Mouse (Mus musculus) left cerebral cortex, postnatal 36 days (tissue): ENCODE data around the gene Pde5a. TPM values are rescaled to one million over a fixed set of nuclear protein-coding genes. Genes with fewer than 3 reads are reported as not detected.

ENCODE experiments used
- DNase-seq, 2 experiments: peaks; one replicate each; pipeline ENCODE4 v3.0.0; 2021 to 2022; ENCODE audit warnings: low spot score in 2 of 2, mixed read lengths in 1 of 2
- intact Hi-C: fragments of 180-260 bp; cut with DNase I; formaldehyde crosslinking; loops from one replicate; pipeline ENCODE4 v1.15.1; 2025
- total RNA-seq, 2 experiments: library from RNA; stranded (reverse); gene quantifications; 2 replicates each; pipeline ENCODE4 v1.2.3; 2021

Gene Pde5a
- 10 to 100 TPM in 1 of 2 experiments, 1 to 10 TPM in 1; 10.0 to 17.3 TPM for total RNA-seq

GRCm38 (mm10) chr3:122728852-122729600, at the start of gene Pde5a:
TSS of gene Pde5a (plus strand) at chr3:122728947.
- intact Hi-C loops: no loop called here
- DNase-seq: peak; percentile 34 to 40

- DNase-seq: no peak
- intact Hi-C loops: no loop called here
Observed at GRCm38 (mm10) chr3:122680851-122681250, 47.9 kb upstream of the Pde5a start.

GRCm38 (mm10) chr3:122682352-122682751, 46.4 kb upstream of the Pde5a start:
- DNase-seq: no peak

GRCm38 (mm10) chr3:122684832-122685231, 43.9 kb upstream of the Pde5a start:
- DNase-seq: no peak
- intact Hi-C loops: no loop called here

More at GRCm38 (mm10) chr3:122682352-122682751, 46.4 kb upstream of the Pde5a start:
- intact Hi-C loops: no loop called here

GRCm38 (mm10) chr3:122693039-122693438, 35.7 kb upstream of the Pde5a start:
- no peak for DNase-seq
- intact Hi-C loops: no loop called here

- DNase-seq: no peak
- intact Hi-C loops: no loop called here
Observed at GRCm38 (mm10) chr3:122695870-122696269, 32.9 kb upstream of the Pde5a start.

- DNase-seq: no peak
- intact Hi-C loops: no loop called here
Observed at GRCm38 (mm10) chr3:122696672-122697071, 32.1 kb upstream of the Pde5a start.

GRCm38 (mm10) chr3:122704209-122704608, 24.5 kb upstream of the Pde5a start:
- intact Hi-C loops: no loop called here
- no peak for DNase-seq

GRCm38 (mm10) chr3:122705246-122705645, 23.5 kb upstream of the Pde5a start:
- intact Hi-C loops: no loop called here
- no peak for DNase-seq

- DNase-seq: no peak
- intact Hi-C loops: no loop called here
Observed at GRCm38 (mm10) chr3:122708485-122708884, 20.3 kb upstream of the Pde5a start.

- intact Hi-C loops: no loop called here
- no peak for DNase-seq
Observed at GRCm38 (mm10) chr3:122710141-122710540, 18.6 kb upstream of the Pde5a start.

GRCm38 (mm10) chr3:122718631-122719030, 10.1 kb upstream of the Pde5a start:
- DNase-seq: no peak
- intact Hi-C loops: no loop called here

- intact Hi-C loops: no loop called here
Observed at GRCm38 (mm10) chr3:122721522-122721921, 7.2 kb upstream of the Pde5a start.

GRCm38 (mm10) chr3:122729601-122729959, 833 bp downstream of the Pde5a start:
- peak; percentile 20 for DNase-seq
- intact Hi-C loops: no loop called here

More at GRCm38 (mm10) chr3:122721522-122721921, 7.2 kb upstream of the Pde5a start:
- DNase-seq: no peak

- intact Hi-C loops: no loop called here
- peak; percentile 49 to 50 for DNase-seq
Observed at GRCm38 (mm10) chr3:122729960-122730740, 1.4 kb downstream of the Pde5a start.

GRCm38 (mm10) chr3:122730741-122731235, 2.0 kb downstream of the Pde5a start:
- DNase-seq: no peak
- intact Hi-C loops: no loop called here

GRCm38 (mm10) chr3:122733806-122734205, 5.1 kb downstream of the Pde5a start:
- no peak for DNase-seq
- intact Hi-C loops: no loop called here

GRCm38 (mm10) chr3:122734329-122734728, 5.6 kb downstream of the Pde5a start:
- intact Hi-C loops: no loop called here
- no peak for DNase-seq

- DNase-seq: no peak
- intact Hi-C loops: no loop called here
Observed at GRCm38 (mm10) chr3:122739460-122739859, 10.7 kb downstream of the Pde5a start.

GRCm38 (mm10) chr3:122744265-122744664, 15.5 kb downstream of the Pde5a start:
- no peak for DNase-seq
- intact Hi-C loops: no loop called here
